Mouse (Mus musculus) heart, postnatal 14 days (tissue): ENCODE data around the gene Tmem95. TPM values are rescaled to one million over a fixed set of nuclear protein-coding genes. Genes with fewer than 3 reads are reported as not detected.
A peak's percentile ranks its signal among the peaks of the same experiment; 100 is the strongest.
"Not testable (repeated sequence)": the region's sequence is repeated elsewhere in the genome, so short reads cannot be mapped to it uniquely, and the experiment has no call there.

ENCODE experiments used
- DNase-seq, 2 experiments: peaks; one replicate each; pipeline ENCODE4 v3.0.0; 2021 to 2022
- intact Hi-C: fragments of 180-260 bp; cut with DNase I; formaldehyde crosslinking; loops from one replicate; pipeline ENCODE4 v1.15.1; 2025
- total RNA-seq, 2 experiments: library from RNA; stranded (reverse); gene quantifications; 2 replicates each; pipeline ENCODE4 v1.2.3; 2021

Gene Tmem95
- total RNA-seq, 2 experiments from 2014 or later: not detected

- no peak for DNase-seq
- intact Hi-C loops: no loop called here
These were observed 5.8 kb upstream of the Tmem95 start for GRCm38 (mm10) chr11:69883527-69884151.

- DNase-seq: peak in 1 of 2 experiments; percentile 43
- intact Hi-C loops: no loop called here
These were observed 5.2 kb upstream of the Tmem95 start for GRCm38 (mm10) chr11:69883066-69883465.

- intact Hi-C loops: loop anchor here (2.0 kb wide), 2 partner anchors 39 to 67 kb away; partner anchors contain the start of genes Eif5a and Slc2a4
- DNase-seq: no peak
These were observed 4.2 kb upstream of the Tmem95 start for GRCm38 (mm10) chr11:69881787-69882670.

- DNase-seq: peak; percentile 92
- intact Hi-C loops: loop anchor here (2.0 kb wide), 2 partner anchors 40 to 68 kb away; partner anchors contain the start of genes Eif5a and Slc2a4
These were observed 3.2 kb upstream of the Tmem95 start, which contains the start of gene Kctd11 for GRCm38 (mm10) chr11:69880853-69881603. Kctd11 (minus strand) TSS chr11:69881406.

GRCm38 (mm10) chr11:69880506-69880852, 2.7 kb upstream of the Tmem95 start:
- DNase-seq: peak in 1 of 2 experiments; percentile 76
- intact Hi-C loops: loop anchor here (2.0 kb wide), 2 partner anchors 40 to 68 kb away; partner anchors contain the start of genes Eif5a and Slc2a4

GRCm38 (mm10) chr11:69879711-69880110, 1.9 kb upstream of the Tmem95 start:
- no peak for DNase-seq
- intact Hi-C loops: loop anchor here (2.0 to 5.0 kb wide), 5 partner anchors 41 to 197 kb away; partner anchors contain the start of genes Eif5a, Nlgn2, Senp3 and Slc2a4

- intact Hi-C loops: loop anchor here (5.0 kb wide), 3 partner anchors 42 to 197 kb away; partner anchors contain the start of genes Nlgn2, Senp3 and Tmem256
- no peak for DNase-seq
These were observed 1.1 kb upstream of the Tmem95 start for GRCm38 (mm10) chr11:69878952-69879351.

GRCm38 (mm10) chr11:69878399-69878798, 581 bp upstream of the Tmem95 start:
- no peak for DNase-seq
- intact Hi-C loops: loop anchor here (5.0 kb wide), 3 partner anchors 41 to 196 kb away; partner anchors contain the start of genes Nlgn2, Senp3 and Tmem256

GRCm38 (mm10) chr11:69876867-69877266, 951 bp downstream of the Tmem95 start:
- intact Hi-C loops: loop anchor here (2.0 to 5.0 kb wide), 5 partner anchors 40 to 195 kb away; partner anchors contain the start of genes Nlgn2, Senp3 and Tmem256
- DNase-seq: peak; percentile 89 to 93

- intact Hi-C loops: loop anchor here (2.0 to 5.0 kb wide), 5 partner anchors 39 to 194 kb away; partner anchors contain the start of genes Nlgn2, Senp3 and Tmem256
- peak; percentile 59 to 62 for DNase-seq
These were observed 1.6 kb downstream of the Tmem95 start for GRCm38 (mm10) chr11:69876186-69876585.

GRCm38 (mm10) chr11:69872451-69872850, 5.4 kb downstream of the Tmem95 start:
- no peak for DNase-seq
- intact Hi-C loops: no loop called here

- DNase-seq: no peak
- intact Hi-C loops: no loop called here
These were observed 6.0 kb downstream of the Tmem95 start for GRCm38 (mm10) chr11:69871822-69872221.

- no peak for DNase-seq
- intact Hi-C loops: no loop called here
These were observed 7.3 kb downstream of the Tmem95 start for GRCm38 (mm10) chr11:69870289-69871069.

- intact Hi-C loops: no loop called here
- DNase-seq: no peak
These were observed 10.5 kb downstream of the Tmem95 start for GRCm38 (mm10) chr11:69867335-69867734.

GRCm38 (mm10) chr11:69865561-69865960, 12.3 kb downstream of the Tmem95 start:
- intact Hi-C loops: no loop called here
- DNase-seq: no peak

- DNase-seq: no peak
- intact Hi-C loops: no loop called here
These were observed 13.5 kb downstream of the Tmem95 start for GRCm38 (mm10) chr11:69864138-69864860.

- DNase-seq, intact Hi-C loops: not testable (repeated sequence)
These were observed 14.1 kb downstream of the Tmem95 start for GRCm38 (mm10) chr11:69863729-69864128.

- intact Hi-C loops: no loop called here
- DNase-seq: no peak
These were observed 19.5 kb downstream of the Tmem95 start, which contains the start of gene Tnk1 for GRCm38 (mm10) chr11:69858113-69858998. Tnk1 (minus strand) TSS chr11:69858730.
